Mouse (Mus musculus) kidney, embryonic 16.5 days (tissue): Measurements from ENCODE around the gene Fbxo46. TPM values are rescaled to one million over a fixed set of nuclear protein-coding genes. Genes with fewer than 3 reads are reported as not detected.

Experiments
- ATAC-seq: fragments of 200-750 bp; cut with Nextera tagmentation; 2 replicates; pipeline ENCODE4 v1.8.0; 2017; ENCODE audit warnings: moderate TSS enrichment; ENCODE audit not compliant: low FRiP score, low TSS enrichment
- H3K27ac ChIP-seq: fragments of 300-500 bp; sonication (generic); 2 replicates; pipeline ENCODE4 v1.5.1; 2014; ENCODE audit warnings: low read length
- H3K27me3 ChIP-seq: fragments of 300-500 bp; sonication (generic); 2 replicates; pipeline ENCODE4 v1.6.1; 2014; ENCODE audit warnings: low read length, control low read depth, mixed read lengths; ENCODE audit not compliant: insufficient read depth
- H3K36me3 ChIP-seq: fragments of 300-500 bp; sonication (generic); 2 replicates; pipeline ENCODE4 v1.6.1; 2014; ENCODE audit warnings: low read length, control low read depth, mixed read lengths; ENCODE audit not compliant: insufficient read depth
- H3K4me1 ChIP-seq: fragments of 300-500 bp; sonication (generic); 2 replicates; pipeline ENCODE4 v1.6.1; 2014; ENCODE audit warnings: low read length, control low read depth, mixed read lengths; ENCODE audit not compliant: insufficient read depth
- H3K4me2 ChIP-seq: fragments of 300-500 bp; sonication (generic); replicated peaks from 2 replicates; pipeline ENCODE4 v1.6.1; 2014; ENCODE audit warnings: low read depth, low read length
- H3K4me3 ChIP-seq: fragments of 300-500 bp; sonication (generic); 2 replicates; pipeline ENCODE4 v1.5.1; 2014; ENCODE audit warnings: mild to moderate bottlenecking, low read length
- H3K9ac ChIP-seq: fragments of 300-500 bp; sonication (generic); replicated peaks from 2 replicates; pipeline ENCODE4 v1.6.1; 2014; ENCODE audit warnings: low read length
- H3K9me3 ChIP-seq: fragments of 300-500 bp; sonication (generic); 2 replicates; pipeline ENCODE4 v1.6.1; 2016; ENCODE audit warnings: low read length, control low read depth
- WGBS: fragments of 180-500 bp; shearing (Covaris S2); extraction: QIAGEN DNeasy Blood & Tissue Kit; methylation state at CpG from one replicate; pipeline ENCODE4 v1.1.7; 2014; 5-methylcytosine and 5-hydroxymethylcytosine counted together
- polyA plus RNA-seq: library from polyadenylated mRNA; unstranded; fragments of >200 nt; fragmentation: Nextera tagmentation; extraction: Ambion mirVana; gene quantifications from 2 replicates; pipeline ENCODE4 v1.2.1, GENCODE M21; 2015

Gene Fbxo46
- polyA plus RNA-seq, 1 experiment from 2014 or later: 18.4 TPM

GRCm38 (mm10) chr7:19080451-19080950 lies 39.2 kb upstream of the Fbxo46 start:
- H3K4me2 ChIP-seq: no peak overlapping the region
- 86% methylated on average over 19 of the region's 19 CpGs for WGBS
- no peak overlapping the region for H3K9ac ChIP-seq
- H3K4me1 ChIP-seq: peaks cover 59% of the 10 kb centered on the region
- H3K9me3 ChIP-seq: no peaks in the 10 kb centered on the region
- no peak for ATAC-seq
- no peaks in the 10 kb centered on the region for H3K27me3 ChIP-seq
- H3K27ac ChIP-seq: no peak overlapping the region
- H3K36me3 ChIP-seq: peaks cover 43% of the 10 kb centered on the region
- no peak overlapping the region for H3K4me3 ChIP-seq

- Histone ChIP-seq H3K27ac (no peak overlapping the region), H3K9me3 (no peaks in the 10 kb centered on the region), H3K4me3 (no peak overlapping the region), H3K4me2 (no peak overlapping the region), H3K4me1 (peaks cover 61% of the 10 kb centered on the region), H3K36me3 (peaks cover 43% of the 10 kb centered on the region), H3K27me3 (no peaks in the 10 kb centered on the region), H3K9ac (0 out of 2 replicates have a peak overlapping the region, but pooled peaks have one; percentile 1)
- no peak for ATAC-seq
- 81% methylated on average over 4 of the region's 4 CpGs for WGBS
Observed at GRCm38 (mm10) chr7:19082171-19082570, 37.5 kb upstream of the Fbxo46 start.

GRCm38 (mm10) chr7:19083096-19083495 lies 36.6 kb upstream of the Fbxo46 start:
- peaks cover 44% of the 10 kb centered on the region for H3K36me3 ChIP-seq
- peaks cover 52% of the 10 kb centered on the region for H3K4me1 ChIP-seq
- H3K27ac ChIP-seq: peak overlapping the region; percentile 57; the same call in 1 of the 2 replicates
- 46% methylated on average over 6 of the region's 6 CpGs for WGBS
- no peaks in the 10 kb centered on the region for H3K27me3 ChIP-seq
- H3K9me3 ChIP-seq: no peaks in the 10 kb centered on the region
- H3K4me2 ChIP-seq: peak overlapping the region; percentile 50
- no peak overlapping the region for H3K4me3 ChIP-seq
- no peak for ATAC-seq
- no peak overlapping the region for H3K9ac ChIP-seq

- H3K9me3 ChIP-seq: no peaks in the 10 kb centered on the region
- 26% methylated on average over 10 of the region's 10 CpGs for WGBS
- H3K9ac ChIP-seq: peak within 1 kb of the TSS; percentile 50
- no peaks in the 10 kb centered on the region for H3K27me3 ChIP-seq
- H3K27ac ChIP-seq: peak within 1 kb of the TSS; percentile 59; the same call in 1 of the 2 replicates
- H3K4me2 ChIP-seq: peak within 1 kb of the TSS; percentile 50
- ATAC-seq: peak; percentile 65
- peaks cover 49% of the 10 kb centered on the region for H3K4me1 ChIP-seq
- peak within 1 kb of the TSS; percentile 42 for H3K4me3 ChIP-seq
- H3K36me3 ChIP-seq: peaks cover 41% of the 10 kb centered on the region
Observed at GRCm38 (mm10) chr7:19083701-19084100, 36.0 kb upstream of the Fbxo46 start, which contains the start of gene Dmpk. Gene Dmpk, plus strand, starts transcription at chr7:19083849.

- no peak for ATAC-seq
- WGBS: 56% methylated on average over 6 of the region's 6 CpGs
- H3K27ac ChIP-seq: peak overlapping the region; percentile 59; the same call in 1 of the 2 replicates
- peaks cover 37% of the 10 kb centered on the region for H3K36me3 ChIP-seq
- peak overlapping the region; percentile 50 for H3K9ac ChIP-seq
- peak overlapping the region; percentile 50 for H3K4me2 ChIP-seq
- H3K4me3 ChIP-seq: peak overlapping the region; percentile 42
- H3K27me3 ChIP-seq: no peaks in the 10 kb centered on the region
- H3K4me1 ChIP-seq: peaks cover 49% of the 10 kb centered on the region
- H3K9me3 ChIP-seq: no peaks in the 10 kb centered on the region
Observed at GRCm38 (mm10) chr7:19084277-19084771, 35.3 kb upstream of the Fbxo46 start.

GRCm38 (mm10) chr7:19084921-19085473 lies 34.7 kb upstream of the Fbxo46 start:
- 15% methylated on average over 9 of the region's 9 CpGs for WGBS

GRCm38 (mm10) chr7:19085495-19085894 lies 34.2 kb upstream of the Fbxo46 start:
- peaks cover 49% of the 10 kb centered on the region for H3K4me1 ChIP-seq
- H3K4me3 ChIP-seq: peak overlapping the region; percentile 20
- 0 out of 2 replicates have a peak overlapping the region, but pooled peaks have one; percentile 33 for H3K9ac ChIP-seq
- WGBS: 6% methylated on average over 6 of the region's 6 CpGs
- ATAC-seq: no peak
- peak overlapping the region; percentile 59; the same call in 1 of the 2 replicates for H3K27ac ChIP-seq
- peak overlapping the region; percentile 50 for H3K4me2 ChIP-seq
- H3K27me3 ChIP-seq: no peaks in the 10 kb centered on the region
- H3K9me3 ChIP-seq: no peaks in the 10 kb centered on the region
- peaks cover 29% of the 10 kb centered on the region for H3K36me3 ChIP-seq

More at GRCm38 (mm10) chr7:19084921-19085473, 34.7 kb upstream of the Fbxo46 start:
- no peaks in the 10 kb centered on the region for H3K27me3 ChIP-seq
- peaks cover 34% of the 10 kb centered on the region for H3K36me3 ChIP-seq
- peaks cover 49% of the 10 kb centered on the region for H3K4me1 ChIP-seq
- no peak for ATAC-seq
- peak overlapping the region; percentile 42 for H3K4me3 ChIP-seq
- H3K9me3 ChIP-seq: no peaks in the 10 kb centered on the region
- H3K9ac ChIP-seq: peak overlapping the region; percentile 33; the same call in 1 of the 2 replicates
- peak overlapping the region; percentile 50 for H3K4me2 ChIP-seq
- H3K27ac ChIP-seq: peak overlapping the region; percentile 59; the same call in 1 of the 2 replicates

GRCm38 (mm10) chr7:19086042-19086441 lies 33.6 kb upstream of the Fbxo46 start:
- Histone ChIP-seq H3K9ac (no peak overlapping the region), H3K4me1 (peaks cover 49% of the 10 kb centered on the region), H3K4me3 (peak overlapping the region; percentile 20), H3K27ac (no peak overlapping the region), H3K27me3 (no peaks in the 10 kb centered on the region), H3K4me2 (peak overlapping the region; percentile 50), H3K36me3 (peaks cover 24% of the 10 kb centered on the region), H3K9me3 (no peaks in the 10 kb centered on the region)
- ATAC-seq: peak; percentile 32
- WGBS: 10% methylated on average over 14 of the region's 14 CpGs

GRCm38 (mm10) chr7:19086760-19087159 lies 32.9 kb upstream of the Fbxo46 start:
- 66% methylated on average over 18 of the region's 18 CpGs for WGBS
- Histone ChIP-seq H3K9me3 (no peaks in the 10 kb centered on the region), H3K27me3 (no peaks in the 10 kb centered on the region), H3K4me2 (no peak overlapping the region), H3K27ac (no peak overlapping the region), H3K36me3 (peaks cover 17% of the 10 kb centered on the region), H3K4me1 (peaks cover 49% of the 10 kb centered on the region), H3K9ac (no peak overlapping the region), H3K4me3 (no peak overlapping the region)
- no peak for ATAC-seq

GRCm38 (mm10) chr7:19088813-19089212 lies 30.8 kb upstream of the Fbxo46 start:
- peaks cover 46% of the 10 kb centered on the region for H3K4me1 ChIP-seq
- no peak overlapping the region for H3K27ac ChIP-seq
- no peak overlapping the region for H3K4me2 ChIP-seq
- H3K27me3 ChIP-seq: no peaks in the 10 kb centered on the region
- no peak overlapping the region for H3K9ac ChIP-seq
- H3K36me3 ChIP-seq: peaks cover 8% of the 10 kb centered on the region; the same call in 1 of the 2 replicates
- WGBS: 34% methylated on average over 10 of the region's 10 CpGs
- no peak overlapping the region for H3K4me3 ChIP-seq
- ATAC-seq: no peak
- no peaks in the 10 kb centered on the region for H3K9me3 ChIP-seq
